Mouse (Mus musculus) myocyte (in vitro differentiated cells): Measurements from ENCODE around the gene Olfr845. TPM values are rescaled to one million over a fixed set of nuclear protein-coding genes. Genes with fewer than 3 reads are reported as not detected.

Experiments
- H3K27me3 ChIP-seq: one replicate; pipeline ENCODE4 v1.6.1; 2011; ENCODE audit not compliant: control insufficient read depth, insufficient read depth, insufficient read length
- H3K36me3 ChIP-seq: one replicate; pipeline ENCODE4 v1.6.1; 2011; ENCODE audit not compliant: control insufficient read depth, insufficient read depth
- H3K4me2 ChIP-seq: one replicate; pipeline ENCODE4 v1.6.1; 2011; ENCODE audit warnings: low read depth, control low read depth
- H3K4me3 ChIP-seq: one replicate; pipeline ENCODE4 v1.5.1; 2011; ENCODE audit warnings: mild to moderate bottlenecking, control low read depth, moderate library complexity
- H3K79me2 ChIP-seq: one replicate; pipeline ENCODE4 v1.6.1; 2011; ENCODE audit not compliant: control insufficient read depth, insufficient read depth
- H3ac ChIP-seq: one replicate; pipeline ENCODE4 v1.6.1; 2011; ENCODE audit not compliant: control insufficient read depth, insufficient read length
- CEBPB ChIP-seq: IDR thresholded peaks from 2 replicates; pipeline ENCODE4 v1.6.1; 2011; ENCODE audit warnings: mild to moderate bottlenecking, moderate library complexity; ENCODE audit not compliant: poor library complexity, insufficient read depth, severe bottlenecking
- E2F4 ChIP-seq: IDR thresholded peaks from one replicate; pipeline ENCODE4 v1.6.1; 2011; ENCODE audit warnings: mild to moderate bottlenecking, control low read depth, moderate library complexity; ENCODE audit not compliant: insufficient read depth
- MAX ChIP-seq: IDR thresholded peaks from one replicate; pipeline ENCODE4 v1.6.1; 2011; ENCODE audit warnings: low read depth, mild to moderate bottlenecking, control low read depth
- MYOD1 ChIP-seq, 3 experiments: IDR thresholded peaks; one replicate each; pipeline ENCODE4 v1.6.1; 2011; ENCODE audit warnings: control low read depth in 2 of 3, low read depth in 2 of 3, mild to moderate bottlenecking in 2 of 3, moderate library complexity in 1 of 3; ENCODE audit not compliant: insufficient read length in 2 of 3, control insufficient read depth in 1 of 3
- MYOG ChIP-seq, 3 experiments: IDR thresholded peaks; one replicate each; pipeline ENCODE4 v1.6.1; 2011; ENCODE audit warnings: control low read depth in 2 of 3, low read depth in 2 of 3, mild to moderate bottlenecking in 2 of 3; ENCODE audit not compliant: insufficient read length in 2 of 3, control insufficient read depth in 1 of 3, insufficient read depth in 1 of 3
- POLR2A ChIP-seq: IDR thresholded peaks from one replicate; pipeline ENCODE4 v1.6.1; 2011; ENCODE audit warnings: low read depth, mild to moderate bottlenecking, control low read depth, moderate library complexity; ENCODE audit not compliant: insufficient read length
- POLR2AphosphoS2 ChIP-seq: IDR thresholded peaks from one replicate; pipeline ENCODE4 v1.6.1; 2011; ENCODE audit warnings: low read depth, control low read depth; ENCODE audit not compliant: insufficient read length
- REST ChIP-seq: IDR thresholded peaks from one replicate; pipeline ENCODE4 v1.6.1; 2011; ENCODE audit warnings: mild to moderate bottlenecking, control low read depth, moderate library complexity; ENCODE audit not compliant: insufficient read depth, insufficient read length
- SRF ChIP-seq: IDR thresholded peaks from one replicate; pipeline ENCODE4 v1.6.1; 2011; ENCODE audit warnings: low read depth; ENCODE audit not compliant: control insufficient read depth, insufficient read length
- TCF12 ChIP-seq: IDR thresholded peaks from one replicate; pipeline ENCODE4 v1.6.1; 2011; ENCODE audit warnings: mild to moderate bottlenecking, control low read depth; ENCODE audit not compliant: poor library complexity, insufficient read depth, severe bottlenecking
- TCF3 ChIP-seq: IDR thresholded peaks from one replicate; pipeline ENCODE4 v1.6.1; 2011; ENCODE audit warnings: low read depth, control low read depth; ENCODE audit not compliant: insufficient read length
- USF1 ChIP-seq: IDR thresholded peaks from one replicate; pipeline ENCODE4 v1.6.1; 2011; ENCODE audit warnings: low read depth, mild to moderate bottlenecking, control low read depth, moderate library complexity
- polyA plus RNA-seq: library from polyadenylated mRNA; unstranded; fragments of >200 nt; fragmentation: generic; extraction: Trizol; gene quantifications from one replicate; pipeline ENCODE4 v1.2.1, GENCODE M21; 2012; ENCODE audit warnings: missing spikeins

Gene Olfr845
- not detected for polyA plus RNA-seq

GRCm38 (mm10) chr9:19336157-19336556, at the start of gene Olfr845:
Gene Olfr845, plus strand, starts transcription at chr9:19336457.
- Histone ChIP-seq H3K79me2 (no peaks in the 10 kb centered on the region), H3K4me3 (no peak within 1 kb of the TSS), H3ac (no peak within 1 kb of the TSS), H3K4me2 (no peak within 1 kb of the TSS), H3K36me3 (no peaks in the 10 kb centered on the region), H3K27me3 (no peaks in the 10 kb centered on the region)
- no peak for TF ChIP-seq MYOD1 (IDR thresholded peaks at IDR 0.05; ENCODE audit: control insufficient read depth in 1 of 3, insufficient read length in 2 of 3, low read depth in 2 of 3)
- TF ChIP-seq TCF3, result no peak
- no peak for TF ChIP-seq REST
- no peak for TF ChIP-seq SRF
- no peak for TF ChIP-seq MYOG (IDR thresholded peaks at IDR 0.05; ENCODE audit: control insufficient read depth in 1 of 3, insufficient read depth in 1 of 3, insufficient read length in 2 of 3, low read depth in 2 of 3)
- TF ChIP-seq TCF12, result no peak
- no peak for TF ChIP-seq POLR2A
- no peak for TF ChIP-seq CEBPB
- TF ChIP-seq POLR2AphosphoS2, result no peak
- TF ChIP-seq USF1, result no peak
- no peak for TF ChIP-seq E2F4
- no peak for TF ChIP-seq MAX

GRCm38 (mm10) chr9:19316047-19316446, 20.2 kb upstream of the Olfr845 start, which contains the start of gene Olfr844:
Gene Olfr844, plus strand, starts transcription at chr9:19316347.
- Histone ChIP-seq H3K27me3 (no peaks in the 10 kb centered on the region), H3K4me3 (no peak within 1 kb of the TSS), H3K4me2 (no peak within 1 kb of the TSS), H3K79me2 (no peaks in the 10 kb centered on the region), H3ac (no peak within 1 kb of the TSS), H3K36me3 (no peaks in the 10 kb centered on the region)
- TF ChIP-seq TCF3 (no peak), POLR2AphosphoS2 (no peak), REST (no peak)

GRCm38 (mm10) chr9:19363905-19364304, 27.6 kb downstream of the Olfr845 start, which contains the start of gene Olfr846:
Gene Olfr846, minus strand, starts transcription at chr9:19364005.
- H3K4me3 ChIP-seq, result no peak within 1 kb of the TSS
- H3K36me3 ChIP-seq, result no peaks in the 10 kb centered on the region
- no peak within 1 kb of the TSS for H3ac ChIP-seq

GRCm38 (mm10) chr9:19378569-19378968, 42.3 kb downstream of the Olfr845 start, which contains the start of gene Olfr847:
Gene Olfr847, minus strand, starts transcription at chr9:19378669.
- TF ChIP-seq POLR2AphosphoS2 (no peak), CEBPB (no peak), MYOG (IDR thresholded peaks at IDR 0.05; ENCODE audit: control insufficient read depth in 1 of 3, insufficient read depth in 1 of 3, insufficient read length in 2 of 3, low read depth in 2 of 3) (no peak), TCF3 (no peak), POLR2A (no peak), SRF (no peak), MYOD1 (IDR thresholded peaks at IDR 0.05; ENCODE audit: control insufficient read depth in 1 of 3, insufficient read length in 2 of 3, low read depth in 2 of 3) (no peak), E2F4 (no peak), MAX (no peak), TCF12 (no peak)
- no peak within 1 kb of the TSS for H3K4me3 ChIP-seq
- H3ac ChIP-seq, result no peak within 1 kb of the TSS
- H3K79me2 ChIP-seq, result no peaks in the 10 kb centered on the region
- H3K27me3 ChIP-seq, result no peaks in the 10 kb centered on the region
- H3K36me3 ChIP-seq, result no peaks in the 10 kb centered on the region
- H3K4me2 ChIP-seq, result no peak within 1 kb of the TSS

More at GRCm38 (mm10) chr9:19363905-19364304, 27.6 kb downstream of the Olfr845 start, which contains the start of gene Olfr846:
- TF ChIP-seq MYOG (IDR thresholded peaks at IDR 0.05; ENCODE audit: control insufficient read depth in 1 of 3, insufficient read depth in 1 of 3, insufficient read length in 2 of 3, low read depth in 2 of 3) (no peak), MYOD1 (IDR thresholded peaks at IDR 0.05; ENCODE audit: control insufficient read depth in 1 of 3, insufficient read length in 2 of 3, low read depth in 2 of 3) (no peak), TCF3 (no peak), CEBPB (no peak), E2F4 (no peak), MAX (no peak), USF1 (no peak), POLR2A (no peak), REST (no peak), TCF12 (no peak), SRF (no peak)
- H3K79me2 ChIP-seq, result no peaks in the 10 kb centered on the region
- H3K4me2 ChIP-seq, result no peak within 1 kb of the TSS
- no peaks in the 10 kb centered on the region for H3K27me3 ChIP-seq

Other genes with a start within 250 kb of the Olfr845 start
- gene Olfr836, start 216.1 kb upstream of the Olfr845 start, polyA plus RNA-seq, result not detected
- gene Olfr837, start 200.1 kb upstream of the Olfr845 start, polyA plus RNA-seq, result not detected
- not detected for gene Olfr839-ps1, start 159.1 kb upstream of the Olfr845 start, polyA plus RNA-seq
- gene Olfr843, start 84.5 kb upstream of the Olfr845 start, polyA plus RNA-seq, result not detected
- gene Olfr844, start 20.1 kb upstream of the Olfr845 start, polyA plus RNA-seq, result not detected
- not detected for gene Olfr846, start 27.5 kb downstream of the Olfr845 start, polyA plus RNA-seq
- gene Olfr847, start 42.2 kb downstream of the Olfr845 start, polyA plus RNA-seq, result 0.02 TPM
- not detected for gene Olfr849, start 103.8 kb downstream of the Olfr845 start, polyA plus RNA-seq
- gene Olfr850, start 141.8 kb downstream of the Olfr845 start, polyA plus RNA-seq, result not detected
- gene Olfr851, start 156.8 kb downstream of the Olfr845 start, polyA plus RNA-seq, result not detected
- not detected for gene Olfr853, start 204.6 kb downstream of the Olfr845 start, polyA plus RNA-seq
- gene Olfr854, start 230.9 kb downstream of the Olfr845 start, polyA plus RNA-seq, result not detected
- gene Olfr855, start 246.2 kb downstream of the Olfr845 start, polyA plus RNA-seq, result not detected